In genomic region chr3:135973842-135974241, GRCm38 (mm10) we compare ENCODE assay signal across 26 mouse cellular contexts.
"Had no signal": no experiment of that assay in that cellular context is flagged by ENCODE, and none has a peak within 500 bp of the region (broad histone marks: within the 10 kb centered on the region; RNA-seq: fewer than 3 reads in every experiment).

No protein-coding gene starts in this region.

- H3K27me3 ChIP-seq: hindbrain, embryonic 12.5 days; intestine, embryonic 15.5 days; limb, embryonic 12.5 days; liver, embryonic 13.5 days; liver, embryonic 15.5 days had no signal

- DNase-seq: gastrocnemius, adult 2 months; gastrocnemius, postnatal 10 days; gastrocnemius, postnatal 25 days; heart, adult 18-20 months; heart, postnatal 10 days; heart, postnatal 4 days; kidney, adult 8-10 months; kidney, postnatal 10 days; layer of hippocampus, adult 9-11 months; liver; liver, embryonic 13.5 days; liver, postnatal 0 days had no signal

- H3K9ac ChIP-seq: heart, embryonic 12.5 days; hindbrain, embryonic 12.5 days; hindbrain, embryonic 14.5 days; intestine, embryonic 15.5 days; limb, embryonic 12.5 days; liver, embryonic 13.5 days; liver, embryonic 15.5 days; liver, postnatal 0 days had no signal

- H3K27ac ChIP-seq: gastrocnemius, adult 2 months; heart, embryonic 10.5 days; hindbrain, embryonic 10.5 days; hindbrain, embryonic 12.5 days; hindbrain, embryonic 14.5 days; intestine, embryonic 15.5 days; limb, embryonic 10.5 days; limb, embryonic 12.5 days; liver, embryonic 13.5 days; liver, embryonic 15.5 days had no signal

- H3K9me3 ChIP-seq: heart, embryonic 10.5 days; heart, embryonic 12.5 days; hindbrain, embryonic 10.5 days; hindbrain, embryonic 12.5 days; intestine, embryonic 15.5 days; limb, embryonic 10.5 days; limb, embryonic 12.5 days; liver, embryonic 13.5 days; liver, embryonic 15.5 days had no signal

- ATAC-seq: hindbrain, embryonic 16.5 days; inflammation-experienced regulatory T-cells, adult 6 months; intestine, postnatal 0 days; liver, postnatal 0 days had no signal

- H3K4me2 ChIP-seq: heart, embryonic 12.5 days; hindbrain, embryonic 12.5 days; hindbrain, embryonic 14.5 days; intestine, embryonic 15.5 days; limb, embryonic 12.5 days; liver, embryonic 11.5 days; liver, embryonic 13.5 days; liver, embryonic 15.5 days had no signal

- H3K4me1 ChIP-seq: heart, embryonic 10.5 days; heart, embryonic 12.5 days; hindbrain, embryonic 10.5 days; hindbrain, embryonic 12.5 days; intestine, embryonic 15.5 days; limb, embryonic 10.5 days; limb, embryonic 12.5 days; liver, embryonic 13.5 days; liver, embryonic 15.5 days had no signal

- H3K36me3 ChIP-seq: heart, embryonic 10.5 days; heart, embryonic 12.5 days; hindbrain, embryonic 10.5 days; hindbrain, embryonic 12.5 days; intestine, embryonic 15.5 days; limb, embryonic 10.5 days; limb, embryonic 12.5 days; liver, embryonic 13.5 days; liver, embryonic 15.5 days had no signal

- H3K4me3 ChIP-seq: gastrocnemius, adult 2 months; heart, embryonic 10.5 days; heart, embryonic 12.5 days; hindbrain, embryonic 10.5 days; hindbrain, embryonic 12.5 days; intestine, embryonic 15.5 days; left cerebral cortex, adult 2 months; limb, embryonic 10.5 days; limb, embryonic 12.5 days; liver, embryonic 13.5 days; liver, embryonic 15.5 days had no signal
